Mouse (Mus musculus) cerebellum, adult 2 months (tissue): ENCODE data around the gene Ube4b. TPM values are rescaled to one million over a fixed set of nuclear protein-coding genes. Genes with fewer than 3 reads are reported as not detected.

Experiments used
- DNase-seq, 2 experiments: peaks; one replicate each; pipeline ENCODE4 v3.0.0; 2021
- H3K27ac ChIP-seq: fragments of 200-500 bp; 2 replicates; pipeline ENCODE4 v1.5.1; 2012; ENCODE audit warnings: low read length, control low read depth, inconsistent platforms; ENCODE audit not compliant: insufficient read depth
- H3K27me3 ChIP-seq: fragments of 200-500 bp; 2 replicates; pipeline ENCODE4 v1.6.1; 2012; ENCODE audit warnings: inconsistent platforms, mild to moderate bottlenecking, low read length, moderate library complexity; ENCODE audit not compliant: control insufficient read depth, insufficient read depth
- H3K4me1 ChIP-seq: fragments of 200-500 bp; 2 replicates; pipeline ENCODE4 v1.6.1; 2011; ENCODE audit warnings: low read length; ENCODE audit not compliant: control insufficient read depth, insufficient read depth
- H3K4me3 ChIP-seq: fragments of 200-500 bp; replicated peaks from 2 replicates; pipeline ENCODE3; 2011; ENCODE audit warnings: mild to moderate bottlenecking, low read depth, low read length, control low read depth; ENCODE audit not compliant: insufficient read depth
- CTCF ChIP-seq: fragments of 200-500 bp; IDR thresholded peaks from 2 replicates; pipeline ENCODE4 v1.5.1; 2011; ENCODE audit warnings: low read depth, mild to moderate bottlenecking, control low read depth, low read length, moderate library complexity, borderline replicate concordance; ENCODE audit not compliant: insufficient read depth
- POLR2A ChIP-seq: fragments of 200-500 bp; IDR thresholded peaks from 2 replicates; pipeline ENCODE4 v1.6.1; 2011; ENCODE audit warnings: low read length, control low read depth, borderline replicate concordance; ENCODE audit not compliant: insufficient read depth
- WGBS: fragments of 180-500 bp; shearing (Covaris S2); methylation state at CpG from one replicate; pipeline ENCODE4 v1.1.7; 2018; 5-methylcytosine and 5-hydroxymethylcytosine counted together
- polyA plus RNA-seq: library from polyadenylated mRNA; depleted of rRNA; stranded (reverse); fragments of >200 nt; gene quantifications from 2 replicates; pipeline ENCODE4 v1.2.3, GENCODE M21; 2012

The Ube4b gene
- polyA plus RNA-seq, 1 experiment = 132 TPM

DNA sequence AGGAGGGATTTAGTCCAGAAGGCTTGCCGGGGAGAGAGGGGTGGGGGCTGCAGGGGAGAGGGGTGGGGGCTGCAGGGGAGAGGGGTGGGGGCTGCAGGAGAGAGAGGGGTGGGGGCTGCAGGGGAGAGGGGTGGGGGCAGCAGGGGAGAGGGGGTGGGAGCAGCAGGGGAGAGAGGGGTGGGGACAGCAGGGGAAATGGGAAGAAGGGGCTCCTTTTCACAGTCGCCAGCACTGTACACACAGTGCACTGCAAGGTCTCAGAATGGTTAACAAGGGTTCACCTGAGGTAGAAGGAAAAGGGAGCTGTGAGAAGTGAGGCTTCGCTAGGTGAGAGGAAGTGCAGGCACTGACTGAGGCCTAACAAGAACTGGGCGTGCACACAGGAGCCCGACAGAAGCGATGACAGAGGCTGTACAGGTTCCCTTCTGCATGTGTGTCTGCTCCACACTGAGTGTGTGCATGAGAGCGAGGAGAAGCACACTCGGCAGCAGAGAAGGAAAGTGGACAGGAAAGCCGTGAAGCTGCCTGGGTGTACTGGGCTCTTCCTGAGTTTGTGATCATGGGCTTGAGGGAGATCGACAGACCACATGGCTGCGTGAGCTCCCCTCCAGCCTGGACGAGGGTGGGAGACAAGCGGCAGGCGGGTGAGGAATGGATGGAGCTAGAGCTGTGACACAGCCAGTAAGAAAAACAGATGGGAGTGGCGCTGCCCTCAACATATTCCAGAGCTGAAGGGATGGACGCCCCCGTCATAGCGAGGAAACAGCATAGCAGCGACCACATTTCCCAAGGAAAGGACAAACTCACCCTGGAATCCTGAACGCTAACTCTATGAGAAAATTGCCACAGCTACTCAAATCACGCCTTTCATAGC, 29.9 kb downstream of the Ube4b start:
- Histone ChIP-seq H3K4me3 (no peak overlapping the region), H3K27ac (peak overlapping the region; percentile 7; the same call in 1 of the 2 replicates), H3K27me3 (no peaks in the 10 kb centered on the region), H3K4me1 (peaks cover 49% of the 10 kb centered on the region)
- TF ChIP-seq CTCF (no peak), POLR2A (no peak)
- 42% methylated on average over 21 of the region's 21 CpGs for WGBS
- DNase-seq = no peak

DNA sequence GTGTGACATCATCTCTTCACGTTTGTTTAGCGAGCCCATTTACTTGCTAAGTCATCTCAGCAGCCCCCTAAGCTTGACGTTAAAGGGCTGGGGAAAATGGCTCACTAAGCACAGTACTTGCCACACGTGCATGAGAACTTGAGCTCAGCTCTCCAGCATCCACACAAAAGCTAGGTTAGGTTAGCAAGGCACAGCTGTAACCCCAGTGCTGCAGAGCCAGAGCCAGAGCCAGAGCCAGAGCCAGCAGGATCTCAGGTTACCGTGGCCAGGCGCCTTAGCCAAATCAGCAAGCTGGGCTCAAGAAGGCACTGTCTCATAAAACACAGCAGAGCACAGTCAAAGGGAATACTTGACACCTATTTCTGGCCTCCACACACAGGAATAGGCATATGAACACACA, 31.0 kb downstream of the Ube4b start:
- WGBS = 36% methylated on average over 6 of the region's 6 CpGs
- no peaks in the 10 kb centered on the region for H3K27me3 ChIP-seq
- no peak overlapping the region for H3K27ac ChIP-seq
- H3K4me3 ChIP-seq = no peak overlapping the region
- TF ChIP-seq CTCF = no peak
- no peak for DNase-seq
- H3K4me1 ChIP-seq = peaks cover 41% of the 10 kb centered on the region

DNA sequence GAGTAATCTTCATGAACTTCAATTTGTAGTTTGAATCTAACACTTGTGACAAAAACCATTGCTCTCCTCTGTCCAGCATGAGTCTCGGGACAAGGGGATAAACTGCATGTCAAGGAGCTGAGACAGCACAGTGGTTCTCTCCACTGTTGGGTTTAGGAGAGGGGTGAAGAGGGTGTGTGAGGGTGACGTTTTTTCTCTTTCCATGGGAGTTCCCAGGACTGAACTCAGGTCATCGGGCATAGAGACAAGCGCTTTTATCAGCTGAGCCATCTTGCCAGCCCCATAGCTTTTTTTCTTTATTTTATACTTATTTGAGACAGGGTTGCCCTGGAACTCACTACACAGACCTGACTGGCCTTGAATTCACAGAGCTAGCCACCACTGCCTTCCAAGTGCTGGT, 32.3 kb downstream of the Ube4b start:
- no peak overlapping the region for H3K4me3 ChIP-seq
- TF ChIP-seq CTCF = no peak
- no peak for TF ChIP-seq POLR2A
- H3K27me3 ChIP-seq = no peaks in the 10 kb centered on the region
- no peak overlapping the region for H3K27ac ChIP-seq
- WGBS = 80% methylated on average over 4 of the region's 4 CpGs
- H3K4me1 ChIP-seq = peaks cover 35% of the 10 kb centered on the region
- DNase-seq = no peak

DNA sequence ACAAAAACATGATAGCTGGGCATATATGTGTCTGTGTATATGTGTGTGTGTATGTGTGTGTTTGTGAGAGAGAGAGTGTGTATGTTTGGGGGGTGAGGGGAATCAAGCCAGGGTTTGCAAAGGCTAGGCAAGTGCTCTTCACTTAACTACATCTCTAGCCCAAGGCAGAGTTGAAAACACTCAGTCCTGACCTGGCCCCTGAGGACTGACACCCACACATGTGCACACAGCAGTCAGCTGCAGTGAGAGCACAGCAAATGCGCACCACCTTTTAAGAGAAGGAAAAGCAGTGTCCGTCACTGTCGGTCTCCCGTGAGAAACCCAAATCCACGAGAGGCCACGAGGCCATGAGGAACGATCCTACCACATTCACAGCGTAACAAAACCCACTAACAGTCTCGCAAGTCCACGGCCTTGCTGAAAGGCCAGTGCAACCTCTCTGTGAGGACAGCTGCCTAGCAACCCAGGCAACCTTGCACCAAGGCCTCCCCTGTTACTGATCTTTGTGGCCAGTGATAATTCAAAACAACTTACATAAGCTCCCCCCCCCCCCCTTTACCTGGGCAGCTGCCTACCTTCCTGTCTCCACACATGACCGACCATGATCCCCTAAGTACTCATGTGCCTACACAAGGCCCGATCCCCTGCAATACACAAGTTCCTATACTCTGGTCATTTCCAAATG, 33.1 kb downstream of the Ube4b start:
- 71% methylated on average over 12 of the region's 12 CpGs for WGBS
- TF ChIP-seq POLR2A (no peak), CTCF (no peak)
- H3K27ac ChIP-seq = peak overlapping the region; percentile 6; the same call in 1 of the 2 replicates

DNA sequence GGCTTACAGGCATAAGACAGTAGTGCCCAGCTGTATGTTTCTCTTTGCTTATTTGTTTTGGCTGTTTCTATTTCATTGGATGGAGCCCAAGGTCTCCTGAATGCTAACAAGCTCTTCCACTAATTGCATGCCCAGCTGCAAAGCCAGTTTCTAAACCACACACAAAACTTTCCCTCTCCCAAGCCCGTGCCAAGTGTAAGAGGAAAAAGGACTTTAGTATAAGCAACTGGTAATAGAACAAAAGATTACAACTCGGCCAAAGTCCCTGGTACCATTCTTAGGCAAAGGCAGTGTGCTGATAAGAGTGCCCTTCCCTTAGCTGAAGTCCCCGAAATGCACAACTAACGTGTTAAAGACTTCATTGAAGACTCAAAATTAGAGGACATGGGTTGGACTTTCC, 34.2 kb downstream of the Ube4b start:
- Histone ChIP-seq H3K27ac (no peak overlapping the region), H3K4me3 (no peak overlapping the region), H3K27me3 (no peaks in the 10 kb centered on the region), H3K4me1 (peaks cover 27% of the 10 kb centered on the region)
- TF ChIP-seq CTCF (no peak), POLR2A (no peak)
- no peak for DNase-seq
- 80% methylated on average over 4 of the region's 4 CpGs for WGBS

More for the DNA sequence above, 33.1 kb downstream of the Ube4b start:
- Histone ChIP-seq H3K4me3 (no peak overlapping the region), H3K27me3 (no peaks in the 10 kb centered on the region), H3K4me1 (peaks cover 32% of the 10 kb centered on the region)
- no peak for DNase-seq

DNA sequence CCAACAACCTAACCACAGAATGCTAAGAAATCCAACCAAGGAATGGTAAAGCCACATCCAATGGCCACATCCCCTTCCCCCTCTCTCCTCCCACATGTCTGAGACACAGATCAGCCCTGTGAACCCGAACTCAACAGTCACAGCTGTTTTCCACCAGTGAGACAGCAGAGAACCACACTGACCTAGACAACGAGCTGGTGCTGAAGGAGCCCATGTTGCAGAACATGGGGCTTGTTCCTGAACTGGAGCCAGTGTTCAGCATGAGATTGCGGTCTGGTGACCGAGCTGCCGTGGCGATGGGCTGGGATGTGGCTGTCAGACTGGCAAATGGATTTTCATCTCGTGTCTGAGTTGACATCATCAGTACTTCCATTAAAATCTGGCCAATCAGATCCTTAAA, 45.5 kb downstream of the Ube4b start:
- H3K4me3 ChIP-seq = no peak overlapping the region
- peak in 1 of 2 experiments; percentile 50 for DNase-seq
- 9% methylated on average over 7 of the region's 7 CpGs for WGBS
- peaks cover 5% of the 10 kb centered on the region for H3K4me1 ChIP-seq
- H3K27ac ChIP-seq = peak overlapping the region; percentile 58
- TF ChIP-seq POLR2A = no peak
- no peak for TF ChIP-seq CTCF
- no peaks in the 10 kb centered on the region; the same call in 1 of the 2 replicates for H3K27me3 ChIP-seq

DNA sequence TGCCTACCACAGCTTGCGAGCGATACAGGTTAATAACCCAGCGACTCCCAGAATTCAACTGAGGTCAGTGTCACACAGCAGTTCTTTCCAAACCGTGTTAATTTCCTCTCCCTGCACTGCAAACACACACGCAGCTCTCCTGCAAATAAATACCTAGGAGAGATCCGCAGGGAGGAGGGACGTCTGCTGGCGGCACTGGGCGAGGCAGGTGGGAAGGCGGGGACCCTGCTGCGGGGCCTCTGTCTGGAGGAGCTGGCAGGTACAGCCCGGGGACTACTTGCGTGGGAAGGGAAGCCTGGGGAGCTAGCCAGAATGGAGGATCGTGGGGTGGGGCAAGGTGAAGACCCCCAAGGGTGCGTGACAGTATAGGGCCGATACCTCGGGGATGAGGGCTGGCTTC, 46.7 kb downstream of the Ube4b start:
- H3K4me1 ChIP-seq = peaks cover 5% of the 10 kb centered on the region
- no peaks in the 10 kb centered on the region; the same call in 1 of the 2 replicates for H3K27me3 ChIP-seq
- WGBS = 57% methylated on average over 17 of the region's 17 CpGs
- no peak overlapping the region for H3K27ac ChIP-seq
- TF ChIP-seq CTCF (no peak), POLR2A (no peak)
- no peak for DNase-seq
- H3K4me3 ChIP-seq = no peak overlapping the region

DNA sequence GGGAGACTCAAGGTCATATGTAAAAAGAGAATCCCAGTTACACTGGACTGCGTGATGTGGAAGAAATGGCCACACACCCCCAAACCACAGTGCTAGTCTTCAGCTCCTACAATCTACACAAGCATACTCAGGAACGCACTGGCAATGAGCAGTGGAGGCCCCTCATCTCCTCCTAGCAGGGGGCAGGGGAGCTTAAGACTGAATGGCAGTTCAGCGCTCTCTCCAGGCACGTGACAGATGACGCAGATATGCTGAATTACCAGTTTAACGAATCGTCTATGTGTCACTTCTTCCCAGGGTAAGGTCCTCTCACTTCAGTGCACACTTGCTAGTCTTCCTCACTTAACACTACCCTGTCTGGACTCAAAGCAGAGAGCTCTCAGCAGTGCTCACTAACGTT, 47.7 kb downstream of the Ube4b start:
- Histone ChIP-seq H3K27me3 (no peaks in the 10 kb centered on the region; the same call in 1 of the 2 replicates), H3K4me1 (peaks cover 5% of the 10 kb centered on the region), H3K27ac (no peak overlapping the region), H3K4me3 (no peak overlapping the region)
- TF ChIP-seq CTCF (no peak), POLR2A (no peak)
- no peak for DNase-seq
- WGBS = 40% methylated on average over 8 of the region's 8 CpGs
